Mouse (Mus musculus): ENCODE data around the gene Ceacam15.

GRCm38 (mm10) chr7:16689196-16689595 is 13.7 kb upstream of the Ceacam15 start:
- TF ChIP-seq CTCF (IDR thresholded peaks at IDR 0.05; ENCODE audit: insufficient read depth, low read length) (no peak), POLR2A (IDR thresholded peaks at IDR 0.05; ENCODE audit: borderline replicate concordance, extremely low read depth, low read depth, low read length) (no peak)

Measured in lung, adult 2 months (tissue).